Mouse (Mus musculus): ENCODE data around the gene Sumo1.

GRCm38 (mm10) chr1:59668871-59669270 lies 1.8 kb downstream of the Sumo1 start:
- TF ChIP-seq GATA1 (IDR thresholded peaks at IDR 0.05; ENCODE audit: borderline replicate concordance, low read length) = no peak
- TF ChIP-seq FLI1 (IDR thresholded peaks at IDR 0.05; ENCODE audit: low read length) = no peak

Data from megakaryocyte, embryonic 14.5 days (primary cell).